Comparison of ENCODE assay signal across 40 mouse cellular contexts in the genomic region with DNA sequence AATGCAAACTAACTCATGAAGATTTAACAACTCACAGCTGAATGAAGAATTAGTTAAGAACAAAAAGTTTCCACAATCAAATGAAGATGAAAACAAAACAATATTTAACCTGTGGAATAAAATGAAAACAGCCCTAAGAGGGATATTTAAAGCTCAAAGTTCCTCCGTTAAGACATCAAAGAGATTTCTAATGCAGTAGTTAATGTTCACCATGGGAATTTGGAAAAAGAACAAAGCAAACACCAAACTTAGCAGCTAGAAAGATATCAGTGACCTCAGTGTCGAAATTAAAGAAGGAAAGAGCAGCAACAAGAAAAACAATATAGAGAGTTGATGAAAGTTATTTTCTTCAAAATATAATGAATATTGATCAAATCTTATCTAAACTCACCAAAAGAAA. TPM values are rescaled to one million over a fixed set of nuclear protein-coding genes. Genes with fewer than 3 reads are reported as not detected.
"Had no signal": no experiment of that assay in that cellular context is flagged by ENCODE, and none has a peak within 500 bp of the region (broad histone marks: within the 10 kb centered on the region; RNA-seq: fewer than 3 reads in every experiment).

No protein-coding gene starts in this region.

- H3K4me3 ChIP-seq: embryonic facial prominence, embryonic 10.5 days; embryonic facial prominence, embryonic 12.5 days; embryonic facial prominence, embryonic 13.5 days; embryonic facial prominence, embryonic 15.5 days; erythroblast, embryonic 14.5 days; forebrain, embryonic 10.5 days; forebrain, embryonic 12.5 days; forebrain, embryonic 13.5 days; forebrain, embryonic 15.5 days; gastrocnemius, adult 2 months; heart, adult 2 months had no signal

- ATAC-seq: forebrain, embryonic 13.5 days; forebrain, embryonic 14.5 days; forebrain, embryonic 15.5 days; forebrain, embryonic 16.5 days; forebrain, postnatal 0 days had no signal

- H3K36me3 ChIP-seq: embryonic facial prominence, embryonic 10.5 days; embryonic facial prominence, embryonic 12.5 days; embryonic facial prominence, embryonic 13.5 days; embryonic facial prominence, embryonic 15.5 days; forebrain, embryonic 10.5 days; forebrain, embryonic 12.5 days; forebrain, embryonic 15.5 days had no signal

- H3K27ac ChIP-seq: embryonic facial prominence, embryonic 10.5 days; embryonic facial prominence, embryonic 12.5 days; embryonic facial prominence, embryonic 13.5 days; embryonic facial prominence, embryonic 15.5 days; forebrain, embryonic 10.5 days; forebrain, embryonic 12.5 days; forebrain, embryonic 13.5 days; forebrain, embryonic 15.5 days; gastrocnemius, adult 2 months; heart, adult 2 months had no signal

- DNase-seq: cerebellum, adult 2 months; cerebellum, adult 8-10 months; cerebellum, adult 9-10 months; cerebellum, adult 9-11 months; cerebellum, postnatal 10 days; cerebellum, postnatal 14 days; cerebellum, postnatal 25 days; cerebellum, postnatal 36 days; embryo, embryonic 11 days; forebrain, postnatal 0 days; gastrocnemius, adult 2 months; gastrocnemius, postnatal 10 days; gastrocnemius, postnatal 14 days; gastrocnemius, postnatal 25 days; gastrocnemius, postnatal 36 days; heart, adult 11 months; heart, adult 18-20 months; heart, adult 2 months had no signal

- H3K4me2 ChIP-seq: embryonic facial prominence, embryonic 12.5 days; embryonic facial prominence, embryonic 13.5 days; embryonic facial prominence, embryonic 15.5 days; forebrain, embryonic 12.5 days; forebrain, embryonic 13.5 days; forebrain, embryonic 15.5 days had no signal

- H3K9ac ChIP-seq: embryonic facial prominence, embryonic 12.5 days; embryonic facial prominence, embryonic 13.5 days; embryonic facial prominence, embryonic 15.5 days; forebrain, embryonic 12.5 days; forebrain, embryonic 13.5 days; forebrain, embryonic 15.5 days; forebrain, postnatal 0 days had no signal

- H3K4me1 ChIP-seq: embryonic facial prominence, embryonic 10.5 days; embryonic facial prominence, embryonic 12.5 days; embryonic facial prominence, embryonic 13.5 days; embryonic facial prominence, embryonic 15.5 days; forebrain, embryonic 10.5 days; forebrain, embryonic 12.5 days; forebrain, embryonic 13.5 days; forebrain, embryonic 15.5 days had no signal

- H3K9me3 ChIP-seq: embryonic facial prominence, embryonic 15.5 days had no signal

- H3K27me3 ChIP-seq: embryonic facial prominence, embryonic 12.5 days; embryonic facial prominence, embryonic 13.5 days; embryonic facial prominence, embryonic 15.5 days; forebrain, embryonic 12.5 days; forebrain, embryonic 13.5 days; forebrain, embryonic 15.5 days had no signal

RNA-seq across cellular contexts. Expression of gene Sult2a6, which starts 51.3 kb away (rescaled TPM):
- total RNA-seq: common myeloid progenitor, adult 5-6 weeks; forebrain, postnatal 0 days; gastrocnemius, adult 18-20 months; gastrocnemius, adult 2 months; gastrocnemius, adult 8-10 months; gastrocnemius, postnatal 10 days; gastrocnemius, postnatal 14 days; gastrocnemius, postnatal 25 days; gastrocnemius, postnatal 36 days; gastrocnemius, postnatal 4 days; granulocyte monocyte progenitor cell, adult 5-6 weeks; heart, adult 18-20 months; heart, adult 2 months had no signal
- polyA plus RNA-seq: cerebellum, adult 2 months; cortical plate, adult 2 months; embryonic facial prominence, embryonic 10.5 days; embryonic facial prominence, embryonic 11.5 days; embryonic facial prominence, embryonic 12.5 days; embryonic facial prominence, embryonic 13.5 days; embryonic facial prominence, embryonic 14.5 days; embryonic facial prominence, embryonic 15.5 days; erythroblast, embryonic 14.5 days; forebrain, embryonic 10.5 days; forebrain, embryonic 11.5 days; forebrain, embryonic 12.5 days; forebrain, embryonic 13.5 days; forebrain, embryonic 14.5 days; forebrain, embryonic 15.5 days; forebrain, embryonic 16.5 days; forebrain, postnatal 0 days; frontal cortex, adult 2 months; gonadal fat pad, adult 2 months; heart, adult 2 months had no signal
